Mouse (Mus musculus) embryonic stem cell, embryonic (primary cell): ENCODE measurements around the gene March4.

Source experiments
- CTCF ChIA-PET, 4 experiments: fragments of 300-600 bp in 2 of 4; fragments of 350-600 bp in 2 of 4; sonication (Branson Sonifier 250); formaldehyde crosslinking; loops; one replicate each; lab custom pipeline; 2022; ENCODE audit warnings: inconsistent platforms in 2 of 4; lab: Charles Lee
- POLR2A ChIA-PET, 4 experiments: fragments of 300-600 bp in 2 of 4; fragments of 350-600 bp in 2 of 4; sonication (Branson Sonifier 250); formaldehyde crosslinking; loops; one replicate each; lab custom pipeline; 2022; ENCODE audit warnings: antibody characterized with exemption in 4 of 4, inconsistent platforms in 1 of 4; lab: Charles Lee

The March4 gene

DNA sequence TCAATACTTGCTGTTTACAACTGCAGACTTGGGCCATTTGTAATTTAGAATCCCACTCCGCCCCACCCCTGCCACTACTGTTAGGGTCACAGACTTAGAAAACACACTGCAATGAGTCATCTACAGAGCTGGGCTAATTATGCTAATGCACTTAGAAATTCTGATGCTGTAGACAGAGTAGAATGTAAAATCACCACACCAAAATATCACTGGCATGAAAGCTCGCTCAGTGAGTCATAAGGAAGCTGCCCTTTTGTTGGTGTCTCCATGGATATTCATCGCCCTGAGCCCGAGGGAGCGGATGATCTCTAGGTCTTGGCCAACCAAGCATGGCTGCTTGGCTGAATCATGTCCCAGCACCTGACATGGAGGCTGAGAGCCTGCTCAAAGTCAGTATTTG, 1.5 kb upstream of the March4 start:
- ChIA-PET POLR2A (no interaction called here), CTCF (no interaction called here)

DNA sequence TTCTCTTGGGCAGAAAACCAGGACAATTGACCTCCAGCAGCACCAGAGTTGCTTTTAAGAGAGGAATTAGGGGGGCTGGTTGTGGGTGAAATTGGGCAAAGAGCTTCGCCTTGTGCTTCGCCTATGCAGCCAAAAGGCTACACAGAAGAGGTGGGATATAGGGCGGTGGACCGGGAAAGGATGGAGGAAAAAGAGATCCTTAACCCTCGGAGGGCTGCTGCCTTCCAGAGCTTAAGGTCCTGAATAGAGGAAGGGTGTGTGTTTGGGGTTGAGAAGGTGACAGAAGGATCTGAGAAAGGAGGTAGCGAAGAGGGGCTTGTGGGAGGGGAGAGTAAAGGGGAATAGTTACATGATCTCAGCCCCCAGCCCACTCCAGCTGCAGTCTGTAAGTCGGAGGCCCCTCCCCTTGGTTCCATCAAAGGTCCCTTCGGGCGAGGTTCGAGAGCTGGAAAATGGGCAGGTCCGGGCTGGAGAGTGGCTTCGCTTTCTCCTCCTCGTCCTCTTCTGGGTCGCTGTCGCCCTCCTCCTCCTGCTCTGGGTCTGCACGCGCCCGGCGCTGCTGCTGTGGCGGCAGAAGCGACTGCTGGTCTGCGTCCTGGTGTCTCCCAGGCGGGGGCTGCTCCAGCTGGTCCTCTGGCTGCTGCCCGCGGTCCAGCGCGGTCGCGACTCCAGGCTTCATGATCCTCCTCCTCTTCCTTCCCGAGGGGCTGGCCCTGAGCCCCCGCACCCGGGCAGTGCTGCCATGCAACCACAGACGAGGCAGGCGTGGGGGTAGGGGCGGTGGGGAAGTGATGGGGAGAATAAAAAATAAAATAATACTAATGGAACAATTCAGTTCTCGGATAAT, 782 bp downstream of the March4 start:
- POLR2A ChIA-PET: interaction anchor here in 1 of 4 experiments (0.8 to 1.1 kb wide), 2 partner anchors 47 to 257 kb away, joined by 3 read pairs; partner anchors contain the start of gene Smarcal1

GRCm38 (mm10) chr1:72533439-72533838, 3.3 kb downstream of the March4 start:
- POLR2A ChIA-PET: no interaction called here
- CTCF ChIA-PET: interaction anchor here in 1 of 4 experiments (0.6 kb wide), 1 partner anchor 33 kb away, joined by 5 read pairs; no protein-coding TSS in a partner anchor

More for the DNA sequence above, 782 bp downstream of the March4 start:
- CTCF ChIA-PET: interaction anchor here in 1 of 4 experiments (0.8 kb wide), 1 partner anchor 223 kb away, joined by 3 read pairs; no protein-coding TSS in a partner anchor

- ChIA-PET CTCF (interaction anchor here in 1 of 4 experiments (0.6 kb wide), 1 partner anchor 33 kb away, joined by 5 read pairs; no protein-coding TSS in a partner anchor), POLR2A (interaction anchor here in 1 of 4 experiments (1.1 to 1.4 kb wide), 2 partner anchors 17 to 101 kb away, joined by 3 read pairs; no protein-coding TSS in a partner anchor)
Measured at GRCm38 (mm10) chr1:72532926-72533325, 3.8 kb downstream of the March4 start.

- CTCF ChIA-PET: no interaction called here
- POLR2A ChIA-PET: no interaction called here
Measured at GRCm38 (mm10) chr1:72530516-72531196, 6.1 kb downstream of the March4 start.

DNA sequence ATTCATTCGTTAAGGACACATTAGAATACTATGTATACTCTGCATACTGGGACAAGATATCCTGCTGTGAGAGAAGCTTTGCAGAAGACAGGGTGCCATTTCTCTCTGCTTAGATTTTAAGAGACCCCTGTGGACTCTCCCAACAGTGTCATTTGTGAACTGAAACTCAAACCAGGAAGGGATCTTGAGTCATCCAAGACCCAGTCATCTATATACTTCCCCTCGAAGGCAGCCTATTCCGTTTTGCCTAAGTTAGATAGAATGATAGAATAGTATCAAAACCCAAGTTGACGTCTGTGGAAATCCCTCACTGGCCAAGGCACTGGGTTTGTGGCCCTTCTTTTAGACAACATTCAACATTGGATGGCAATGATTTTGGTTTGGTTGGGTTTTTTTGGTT, 7.5 kb downstream of the March4 start:
- ChIA-PET CTCF (no interaction called here), POLR2A (no interaction called here)

DNA sequence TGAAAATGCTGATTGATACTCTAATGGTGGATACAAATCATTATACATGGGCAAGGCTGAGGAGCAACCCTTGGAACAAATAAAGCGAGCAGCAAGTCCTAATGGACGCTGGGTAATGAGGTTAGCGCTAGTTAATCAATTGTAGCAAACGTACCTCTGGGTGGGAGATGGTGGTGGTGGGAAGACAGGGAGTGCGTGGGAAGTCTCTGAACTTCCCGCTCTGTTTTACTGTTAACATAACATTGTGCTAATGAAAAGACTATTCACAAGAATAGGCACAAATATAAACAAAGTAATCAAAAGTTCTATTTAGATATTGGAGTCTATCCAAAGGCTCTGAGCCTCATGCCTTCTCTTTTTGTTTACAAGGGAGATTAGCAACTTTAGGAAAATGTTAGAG, 13.1 kb downstream of the March4 start:
- ChIA-PET POLR2A (interaction anchor here in 1 of 4 experiments (1.2 kb wide), 1 partner anchor 42 kb away, joined by 3 read pairs; no protein-coding TSS in a partner anchor), CTCF (no interaction called here)

GRCm38 (mm10) chr1:72510778-72511520, 25.8 kb downstream of the March4 start:
- CTCF ChIA-PET: interaction anchor here in 1 of 4 experiments (0.6 to 0.7 kb wide), 2 partner anchors 75 to 198 kb away, joined by 3 read pairs; no protein-coding TSS in a partner anchor
- POLR2A ChIA-PET: interaction anchor here in 1 of 4 experiments (1.0 kb wide), 1 partner anchor 9 kb away, joined by 3 read pairs; no protein-coding TSS in a partner anchor

GRCm38 (mm10) chr1:72509551-72509950, 27.2 kb downstream of the March4 start:
- POLR2A ChIA-PET: no interaction called here
- CTCF ChIA-PET: no interaction called here

DNA sequence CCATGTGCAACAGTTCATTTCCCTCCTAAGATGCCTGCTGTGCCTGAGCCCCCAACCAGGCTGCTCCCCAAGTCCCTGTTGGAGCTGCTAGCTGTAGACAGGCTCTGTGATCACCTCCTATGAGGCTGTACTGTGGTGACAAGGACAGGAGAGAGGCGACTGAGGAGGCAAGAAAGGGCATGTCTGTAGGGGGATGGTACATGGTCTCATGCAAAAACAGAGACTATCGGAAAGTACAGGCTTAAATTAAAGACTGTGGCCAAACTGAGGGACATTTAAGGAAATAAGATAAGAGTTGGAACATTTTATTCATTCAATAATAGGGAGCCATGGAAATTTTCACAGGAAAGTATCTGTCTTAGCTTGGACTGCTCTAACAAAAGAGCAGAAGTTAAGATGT, 29.1 kb downstream of the March4 start:
- POLR2A ChIA-PET: no interaction called here
- CTCF ChIA-PET: no interaction called here

DNA sequence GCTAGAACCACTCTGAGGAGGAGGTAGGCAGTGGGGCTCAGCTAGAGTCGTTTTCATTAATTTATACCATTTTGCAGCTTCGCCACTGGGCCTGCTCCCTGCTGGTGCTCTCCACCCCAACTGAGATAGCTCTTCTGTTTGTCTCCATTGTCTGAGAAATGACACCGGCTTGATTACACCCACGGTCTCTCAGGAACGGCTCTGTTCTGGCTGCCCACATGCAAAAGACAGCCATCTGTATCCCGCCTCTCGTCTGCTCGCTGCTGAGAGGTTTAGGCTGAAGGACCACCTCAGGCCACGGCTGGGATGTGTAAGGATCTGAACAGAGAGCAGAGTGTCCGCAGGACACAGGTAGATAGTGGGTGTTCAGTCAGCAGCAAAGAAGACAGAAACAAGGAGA, 30.5 kb downstream of the March4 start:
- CTCF ChIA-PET: interaction anchor here in 1 of 4 experiments (0.6 kb wide), 1 partner anchor 9 kb away, joined by 3 read pairs; no protein-coding TSS in a partner anchor

DNA sequence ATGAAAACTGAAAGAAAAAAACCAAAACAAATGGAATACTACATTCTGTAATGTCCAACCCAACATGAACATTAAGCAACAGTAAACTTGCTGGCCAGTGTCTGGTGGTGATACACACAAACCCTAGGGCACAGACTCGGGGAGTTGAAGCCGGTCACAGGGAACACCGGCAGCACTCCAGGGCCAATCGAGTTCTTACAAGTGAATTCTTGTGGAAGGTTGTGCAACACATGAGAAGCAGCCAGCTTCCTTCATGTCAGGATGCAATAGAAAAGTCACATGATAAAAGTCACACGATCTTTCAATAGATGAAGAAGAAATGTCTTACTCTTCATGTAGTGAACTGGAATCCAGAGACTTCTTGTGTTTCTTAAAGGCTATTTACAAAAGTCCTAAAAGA, 39.1 kb downstream of the March4 start:
- ChIA-PET CTCF (interaction anchor here in 1 of 4 experiments (0.6 kb wide), 1 partner anchor 9 kb away, joined by 3 read pairs; no protein-coding TSS in a partner anchor), POLR2A (no interaction called here)

More for the DNA sequence above, 30.5 kb downstream of the March4 start:
- POLR2A ChIA-PET: interaction anchor here in 3 of 4 experiments (0.8 to 1.2 kb wide), 4 partner anchors 13 to 263 kb away, joined by 3 to 7 read pairs (median 6); no protein-coding TSS in a partner anchor

- ChIA-PET POLR2A (no interaction called here), CTCF (interaction anchor here in 1 of 4 experiments (0.6 kb wide), 1 partner anchor 1795 kb away, joined by 3 read pairs; no protein-coding TSS in a partner anchor)
Measured at GRCm38 (mm10) chr1:72493454-72493853, 43.3 kb downstream of the March4 start.

GRCm38 (mm10) chr1:72492666-72493065, 44.1 kb downstream of the March4 start:
- ChIA-PET CTCF (interaction anchor here in 1 of 4 experiments (0.6 kb wide), 1 partner anchor 1796 kb away, joined by 3 read pairs; no protein-coding TSS in a partner anchor), POLR2A (interaction anchor here in 2 of 4 experiments (0.6 kb wide), 2 partner anchors 254 to 319 kb away, joined by 3 read pairs; no protein-coding TSS in a partner anchor)

- ChIA-PET POLR2A (interaction anchor here in 2 of 4 experiments (0.7 to 1.2 kb wide), 3 partner anchors 9 to 485 kb away, joined by 3 read pairs; no protein-coding TSS in a partner anchor), CTCF (no interaction called here)
Measured at GRCm38 (mm10) chr1:72491307-72491706, 45.4 kb downstream of the March4 start.

- POLR2A ChIA-PET: interaction anchor here in 3 of 4 experiments (0.7 to 1.2 kb wide), 4 partner anchors 9 to 486 kb away, joined by 3 to 4 read pairs (median 3); no protein-coding TSS in a partner anchor
- CTCF ChIA-PET: no interaction called here
Measured at GRCm38 (mm10) chr1:72490801-72491200, 45.9 kb downstream of the March4 start.

- POLR2A ChIA-PET: interaction anchor here (0.6 to 1.2 kb wide), 5 partner anchors 8 to 747 kb away, joined by 3 to 4 read pairs (median 3); no protein-coding TSS in a partner anchor
- CTCF ChIA-PET: interaction anchor here in 1 of 4 experiments (0.8 kb wide), 1 partner anchor 205 kb away, joined by 3 read pairs; no protein-coding TSS in a partner anchor
Measured at GRCm38 (mm10) chr1:72490193-72490592, 46.5 kb downstream of the March4 start.

DNA sequence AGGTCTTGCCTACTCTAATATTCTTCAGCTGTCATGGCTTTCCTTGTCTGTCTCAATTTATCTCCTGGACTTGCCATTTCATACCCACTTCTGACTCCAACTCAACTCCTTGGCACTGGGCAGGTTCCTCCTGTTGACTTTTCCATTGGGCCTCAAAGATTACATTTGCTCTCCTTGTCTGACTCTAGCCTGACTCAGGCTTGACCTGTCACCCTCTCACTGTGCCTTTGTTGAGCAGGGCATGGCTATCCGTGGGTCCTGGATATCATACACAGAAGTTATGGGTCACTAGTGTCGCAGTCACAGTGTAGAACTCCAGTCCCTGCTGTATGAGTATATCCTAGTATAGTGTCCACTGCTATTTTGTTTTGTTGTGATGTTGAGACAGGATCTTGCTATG, 60.1 kb downstream of the March4 start:
- ChIA-PET CTCF (no interaction called here), POLR2A (no interaction called here)
